Mouse (Mus musculus): ENCODE measurements around the gene Gm10718. TPM values are rescaled to one million over a fixed set of nuclear protein-coding genes. Genes with fewer than 3 reads are reported as not detected.
"Not testable (repeated sequence)": the region's sequence is repeated elsewhere in the genome, so short reads cannot be mapped to it uniquely, and the experiment has no call there.

Gene Gm10718
- polyA plus RNA-seq, 1 experiment from 2014 or later: 0.55 TPM

GRCm38 (mm10) chr9:3029276-3030000 lies 6.1 kb downstream of the Gm10718 start:
- H3K36me3 ChIP-seq; H3K4me1 ChIP-seq; H3K9me3 ChIP-seq (replicated peaks); ATAC-seq (replicated peaks; ENCODE audit: low FRiP score); H3K27me3 ChIP-seq; H3K4me3 ChIP-seq (replicated peaks); H3K9ac ChIP-seq; H3K27ac ChIP-seq; H3K4me2 ChIP-seq: not testable (repeated sequence)
- WGBS: 65% methylated on average over 13 of the region's 16 CpGs

GRCm38 (mm10) chr9:3030677-3031318 lies 7.5 kb downstream of the Gm10718 start:
- H3K4me1 ChIP-seq; H3K4me2 ChIP-seq; H3K27ac ChIP-seq; H3K27me3 ChIP-seq; H3K9ac ChIP-seq; H3K9me3 ChIP-seq (replicated peaks); H3K4me3 ChIP-seq (replicated peaks); H3K36me3 ChIP-seq; ATAC-seq (replicated peaks; ENCODE audit: low FRiP score): not testable (repeated sequence)
- WGBS: 77% methylated on average over 4 of the region's 10 CpGs

- 57% methylated on average over 2 of the region's 8 CpGs for WGBS
- ATAC-seq (replicated peaks; ENCODE audit: low FRiP score); H3K27ac ChIP-seq; H3K4me2 ChIP-seq; H3K27me3 ChIP-seq; H3K4me1 ChIP-seq; H3K9me3 ChIP-seq (replicated peaks); H3K9ac ChIP-seq; H3K4me3 ChIP-seq (replicated peaks); H3K36me3 ChIP-seq: not testable (repeated sequence)
These were observed 11.0 kb downstream of the Gm10718 start, which contains the start of gene Gm17535 for GRCm38 (mm10) chr9:3034299-3034698. Gene Gm17535, plus strand, starts transcription at chr9:3034599.

GRCm38 (mm10) chr9:3036577-3036976 lies 13.2 kb downstream of the Gm10718 start, which contains the start of gene Gm10715:
Gene Gm10715, plus strand, starts transcription at chr9:3036877.
- 75% methylated on average over 8 of the region's 8 CpGs for WGBS

DNA sequence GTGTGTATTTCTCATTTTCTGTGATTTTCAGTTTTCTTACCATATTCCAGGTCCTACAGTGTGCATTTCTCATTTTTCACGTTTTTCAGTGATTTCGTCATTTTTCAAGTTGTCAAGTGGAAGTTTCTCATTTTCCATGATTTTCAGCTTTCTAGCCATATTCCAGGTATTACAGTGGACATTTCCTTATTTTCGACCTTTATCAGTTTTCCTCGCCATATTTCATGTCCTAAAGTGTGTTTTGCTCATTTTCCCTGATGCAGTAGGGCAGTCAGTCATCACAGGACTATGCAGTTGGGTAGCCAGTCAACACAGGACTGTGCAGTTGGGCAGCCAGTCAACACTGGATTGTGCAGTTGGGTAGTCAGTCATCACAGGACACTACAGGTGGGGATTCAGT lies 14.8 kb downstream of the Gm10718 start:
- H3K9ac ChIP-seq; H3K4me1 ChIP-seq; H3K4me3 ChIP-seq (replicated peaks); H3K27me3 ChIP-seq; H3K36me3 ChIP-seq; H3K9me3 ChIP-seq (replicated peaks); H3K27ac ChIP-seq; ATAC-seq (replicated peaks; ENCODE audit: low FRiP score); H3K4me2 ChIP-seq: not testable (repeated sequence)
- WGBS: 62% methylated on average over 4 of the region's 4 CpGs

More at GRCm38 (mm10) chr9:3036577-3036976, 13.2 kb downstream of the Gm10718 start, which contains the start of gene Gm10715:
- H3K9me3 ChIP-seq (replicated peaks); ATAC-seq (replicated peaks; ENCODE audit: low FRiP score); H3K27ac ChIP-seq; H3K36me3 ChIP-seq; H3K4me3 ChIP-seq (replicated peaks); H3K4me1 ChIP-seq; H3K9ac ChIP-seq; H3K4me2 ChIP-seq; H3K27me3 ChIP-seq: not testable (repeated sequence)

Small RNAs within 50 kb of the gene (microRNA-seq; reads per million reads assigned to microRNA genes)
- gene Mir101c: not detected

Other genes with a start within 250 kb of the Gm10718 start
- not detected in 2 replicates for gene Gm10722, start 22.6 kb upstream of the Gm10718 start, polyA plus RNA-seq (2015; fragmentation: Nextera tagmentation; extraction: Ambion mirVana)
- not detected in 2 replicates for gene Gm11168, start 20.2 kb upstream of the Gm10718 start, polyA plus RNA-seq (2015; fragmentation: Nextera tagmentation; extraction: Ambion mirVana)
- 0.29 TPM in 1 of 2 replicates, not detected in the other for gene Gm10721, start 10.4 kb upstream of the Gm10718 start, polyA plus RNA-seq (2015; fragmentation: Nextera tagmentation; extraction: Ambion mirVana)
- gene Gm10720, start 7.9 kb upstream of the Gm10718 start, polyA plus RNA-seq (2015; fragmentation: Nextera tagmentation; extraction: Ambion mirVana): not detected in 2 replicates
- not detected in 2 replicates for gene Gm10719, start 6.1 kb upstream of the Gm10718 start, polyA plus RNA-seq (2015; fragmentation: Nextera tagmentation; extraction: Ambion mirVana)
- gene Gm10717, start 1.9 kb downstream of the Gm10718 start, polyA plus RNA-seq (2015; fragmentation: Nextera tagmentation; extraction: Ambion mirVana): 0.58 TPM in 1 of 2 replicates, not detected in the other
- gene Gm17535, start 11.1 kb downstream of the Gm10718 start, polyA plus RNA-seq (2015; fragmentation: Nextera tagmentation; extraction: Ambion mirVana): not detected in 2 replicates
- not detected in 2 replicates for gene Gm10715, start 13.3 kb downstream of the Gm10718 start, polyA plus RNA-seq (2015; fragmentation: Nextera tagmentation; extraction: Ambion mirVana)